Mouse (Mus musculus) limb, embryonic 13.5 days (tissue): ENCODE results near the gene Zfp933. TPM values are rescaled to one million over a fixed set of nuclear protein-coding genes. Genes with fewer than 3 reads are reported as not detected.
"Not testable (repeated sequence)": the region's sequence is repeated elsewhere in the genome, so short reads cannot be mapped to it uniquely, and the experiment has no call there.

ENCODE experiments used
- ATAC-seq: fragments of 200-750 bp; cut with Nextera tagmentation; 2 replicates; pipeline ENCODE4 v1.8.0; 2017; ENCODE audit warnings: low read depth, moderate number of reproducible peaks, moderate TSS enrichment; ENCODE audit not compliant: low FRiP score
- H3K27ac ChIP-seq: fragments of 300-500 bp; sonication (generic); 2 replicates; pipeline ENCODE4 v1.5.1; 2015; ENCODE audit warnings: inconsistent platforms, mild to moderate bottlenecking, moderate library complexity
- H3K27me3 ChIP-seq: fragments of 300-500 bp; sonication (generic); 2 replicates; pipeline ENCODE4 v1.6.1; 2015; ENCODE audit warnings: mild to moderate bottlenecking, inconsistent platforms
- H3K36me3 ChIP-seq: fragments of 300-500 bp; sonication (generic); 2 replicates; pipeline ENCODE4 v1.6.1; 2015; ENCODE audit warnings: inconsistent platforms, mild to moderate bottlenecking, moderate library complexity
- H3K4me1 ChIP-seq: fragments of 300-500 bp; sonication (generic); 2 replicates; pipeline ENCODE4 v1.6.1; 2015; ENCODE audit warnings: inconsistent platforms
- H3K4me2 ChIP-seq: fragments of 300-500 bp; sonication (generic); replicated peaks from 2 replicates; pipeline ENCODE4 v1.6.1; 2015; ENCODE audit warnings: inconsistent platforms, mild to moderate bottlenecking, moderate library complexity
- H3K4me3 ChIP-seq: fragments of 300-500 bp; sonication (generic); 2 replicates; pipeline ENCODE4 v1.5.1; 2015; ENCODE audit warnings: moderate library complexity, mild to moderate bottlenecking, inconsistent platforms
- H3K9ac ChIP-seq: fragments of 300-500 bp; sonication (generic); 2 replicates; pipeline ENCODE4 v1.6.1; 2015; ENCODE audit warnings: mild to moderate bottlenecking, inconsistent platforms
- H3K9me3 ChIP-seq: fragments of 300-500 bp; sonication (generic); 2 replicates; pipeline ENCODE4 v1.6.1; 2016; ENCODE audit warnings: inconsistent platforms
- WGBS: fragments of 180-500 bp; shearing (Covaris S2); methylation state at CpG from one replicate; pipeline ENCODE4 v1.1.7; 2015; 5-methylcytosine and 5-hydroxymethylcytosine counted together
- polyA plus RNA-seq: library from polyadenylated mRNA; unstranded; fragments of >200 nt; fragmentation: Nextera tagmentation; extraction: Ambion mirVana; gene quantifications from 2 replicates; pipeline ENCODE4 v1.2.1, GENCODE M21; 2015

Gene Zfp933
- polyA plus RNA-seq, 1 experiment from 2014 or later, result 7.1 TPM

DNA sequence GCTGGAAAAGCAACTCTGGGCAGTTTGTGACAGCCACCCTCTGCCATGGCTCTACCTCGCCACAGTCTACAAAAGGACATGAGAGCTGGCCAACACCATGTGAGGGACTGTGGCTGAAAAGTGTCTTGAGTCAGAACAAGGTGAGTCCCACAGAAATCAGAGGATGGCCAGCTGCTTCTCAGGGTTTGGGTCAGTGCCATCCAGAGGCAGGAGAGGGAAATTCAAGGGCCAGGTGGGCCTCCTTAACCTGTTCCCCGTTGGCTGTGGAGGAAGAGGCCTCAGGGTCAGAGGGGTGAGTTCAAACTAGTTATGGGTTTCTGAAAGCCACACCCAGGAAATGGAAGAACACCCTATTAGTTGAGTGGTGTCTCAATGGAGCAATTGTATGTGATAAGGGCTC lies 31.3 kb upstream of the Zfp933 start:
- Histone ChIP-seq H3K4me2 (no peak overlapping the region), H3K36me3 (peaks cover 93% of the 10 kb centered on the region), H3K9me3 (no peaks in the 10 kb centered on the region), H3K27me3 (no peaks in the 10 kb centered on the region), H3K4me1 (no peaks in the 10 kb centered on the region), H3K9ac (no peak overlapping the region), H3K4me3 (no peak overlapping the region), H3K27ac (no peak overlapping the region)
- WGBS, result 83% methylated on average over 2 of the region's 2 CpGs
- no peak for ATAC-seq

GRCm38 (mm10) chr4:147878537-147878936 lies 30.4 kb upstream of the Zfp933 start:
- H3K27ac ChIP-seq, result no peak overlapping the region
- no peaks in the 10 kb centered on the region for H3K27me3 ChIP-seq
- 97% methylated on average over 9 of the region's 9 CpGs for WGBS
- no peak overlapping the region for H3K4me2 ChIP-seq
- ATAC-seq, result no peak
- H3K9ac ChIP-seq, result no peak overlapping the region
- H3K4me3 ChIP-seq, result no peak overlapping the region
- no peaks in the 10 kb centered on the region for H3K4me1 ChIP-seq
- H3K9me3 ChIP-seq, result no peaks in the 10 kb centered on the region
- peaks cover 94% of the 10 kb centered on the region for H3K36me3 ChIP-seq

GRCm38 (mm10) chr4:147875852-147876575 lies 27.8 kb upstream of the Zfp933 start:
- Histone ChIP-seq H3K4me3 (no peak overlapping the region), H3K4me2 (no peak overlapping the region), H3K9ac (no peak overlapping the region), H3K4me1 (no peaks in the 10 kb centered on the region), H3K27ac (no peak overlapping the region), H3K27me3 (no peaks in the 10 kb centered on the region), H3K9me3 (no peaks in the 10 kb centered on the region), H3K36me3 (peaks cover 92% of the 10 kb centered on the region)
- ATAC-seq, result no peak
- WGBS, result 87% methylated on average over 4 of the region's 4 CpGs

DNA sequence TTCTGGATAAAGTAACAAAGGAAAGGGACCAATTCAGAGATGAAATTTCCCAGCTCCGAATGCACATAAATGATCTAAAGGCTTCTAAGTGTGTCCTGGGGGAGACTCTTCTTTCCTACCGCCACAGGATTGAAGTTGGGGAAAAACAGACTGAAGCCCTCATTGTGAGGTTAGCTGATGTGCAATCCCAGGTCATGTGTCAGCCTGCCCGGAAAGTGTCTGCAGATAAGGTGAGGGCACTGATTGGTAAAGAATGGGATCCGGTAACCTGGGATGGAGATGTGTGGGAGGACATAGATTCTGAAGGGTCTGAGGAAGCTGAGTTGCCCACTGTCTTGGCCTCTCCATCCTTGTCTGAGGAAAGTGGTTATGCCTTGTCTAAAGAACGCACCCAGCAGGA lies 21.1 kb upstream of the Zfp933 start:
- Histone ChIP-seq H3K4me2 (peak overlapping the region; percentile 90), H3K9me3 (no peaks in the 10 kb centered on the region; the same call in 1 of the 2 replicates), H3K36me3 (peaks cover 48% of the 10 kb centered on the region), H3K9ac (peak overlapping the region; percentile 78), H3K4me1 (peaks cover 23% of the 10 kb centered on the region), H3K4me3 (peak overlapping the region; percentile 63), H3K27ac (0 out of 2 replicates have a peak overlapping the region, but pooled peaks have one; percentile 17), H3K27me3 (no peaks in the 10 kb centered on the region)
- WGBS, result 19% methylated on average over 5 of the region's 5 CpGs
- no peak for ATAC-seq

GRCm38 (mm10) chr4:147868450-147869031 lies 20.4 kb upstream of the Zfp933 start, which contains the start of the genes Miip and Fv1:
Gene Miip (minus strand): TSS chr4:147868816.
Gene Fv1 (plus strand): TSS chr4:147868979.
- under 1% methylated on average over 30 of the region's 30 CpGs for WGBS
- peaks cover 46% of the 10 kb centered on the region for H3K36me3 ChIP-seq
- peak; percentile 98 for ATAC-seq

DNA sequence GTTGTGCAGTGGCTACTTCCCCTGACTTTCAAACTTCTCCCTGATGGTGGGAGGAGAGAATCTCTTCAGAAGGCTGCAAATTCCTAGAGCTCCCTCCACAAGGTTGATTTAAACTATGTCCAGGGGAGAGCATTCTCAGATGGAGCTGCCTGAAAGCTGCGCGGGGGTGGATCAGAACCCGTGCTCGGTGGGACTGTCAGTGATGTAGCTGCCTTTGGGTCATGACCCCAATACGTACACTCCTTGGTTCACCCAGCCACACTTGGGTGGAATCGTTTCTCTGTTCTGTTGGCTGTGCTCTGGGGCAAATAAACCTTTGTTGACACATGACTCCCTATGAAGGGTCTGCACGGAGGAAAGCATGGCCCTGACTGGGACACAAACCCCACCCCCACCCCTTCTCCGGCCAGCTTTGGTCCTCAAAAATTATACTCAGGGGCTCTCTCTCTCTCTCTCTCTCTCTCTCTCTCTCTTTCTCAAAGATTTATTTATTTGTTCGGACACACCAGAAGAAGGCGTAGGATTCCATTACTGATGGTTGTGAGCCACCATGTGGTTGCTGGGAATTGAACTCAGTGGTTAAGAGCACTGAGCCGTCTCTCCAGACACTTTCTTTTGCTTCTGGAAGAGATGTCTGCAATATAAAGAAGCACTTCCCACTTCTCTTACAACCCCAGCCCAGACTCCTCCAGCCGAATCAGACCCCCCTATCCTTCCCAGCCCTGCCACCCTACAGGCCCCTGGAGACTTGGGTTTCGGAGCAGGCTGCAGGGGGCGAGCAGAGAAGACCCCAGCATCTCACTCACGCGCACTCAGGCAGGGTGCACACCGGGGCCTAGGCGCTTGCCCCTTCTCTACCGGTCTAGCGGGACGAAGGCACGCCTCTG lies 19.6 kb upstream of the Zfp933 start:
- H3K27ac ChIP-seq, result peak overlapping the region; percentile 40; the same call in 1 of the 2 replicates
- H3K9ac ChIP-seq, result peak overlapping the region; percentile 76
- peaks cover 46% of the 10 kb centered on the region for H3K36me3 ChIP-seq
- H3K4me3 ChIP-seq, result peak overlapping the region; percentile 63
- H3K9me3 ChIP-seq, result no peaks in the 10 kb centered on the region; the same call in 1 of the 2 replicates
- H3K27me3 ChIP-seq, result no peaks in the 10 kb centered on the region
- peak overlapping the region; percentile 66 for H3K4me2 ChIP-seq
- ATAC-seq, result peak; percentile 63; the same call in 1 of the 2 replicates
- 5% methylated on average over 22 of the region's 22 CpGs for WGBS
- peaks cover 23% of the 10 kb centered on the region for H3K4me1 ChIP-seq

More at GRCm38 (mm10) chr4:147868450-147869031, 20.4 kb upstream of the Zfp933 start, which contains the start of the genes Miip and Fv1:
- peaks cover 23% of the 10 kb centered on the region for H3K4me1 ChIP-seq
- no peaks in the 10 kb centered on the region; the same call in 1 of the 2 replicates for H3K9me3 ChIP-seq
- peak within 1 kb of the TSS; percentile 63 for H3K4me3 ChIP-seq
- peak within 1 kb of the TSS; percentile 40; the same call in 1 of the 2 replicates for H3K27ac ChIP-seq
- H3K9ac ChIP-seq, result peak within 1 kb of the TSS; percentile 78
- H3K27me3 ChIP-seq, result no peaks in the 10 kb centered on the region
- peak within 1 kb of the TSS; percentile 90 for H3K4me2 ChIP-seq

- Histone ChIP-seq H3K4me1 (peaks cover 23% of the 10 kb centered on the region), H3K4me3 (peak overlapping the region; percentile 63; the same call in 1 of the 2 replicates), H3K36me3 (peaks cover 46% of the 10 kb centered on the region), H3K4me2 (peak overlapping the region; percentile 66)
- H3K9me3 ChIP-seq, H3K9ac ChIP-seq, H3K27ac ChIP-seq, H3K27me3 ChIP-seq, ATAC-seq: not testable (repeated sequence)
- WGBS, result 38% methylated on average over 3 of the region's 3 CpGs
Observed at GRCm38 (mm10) chr4:147866793-147867192, 18.6 kb upstream of the Zfp933 start.

- no peak overlapping the region for H3K4me2 ChIP-seq
- WGBS, result 96% methylated on average over 9 of the region's 9 CpGs
- no peaks in the 10 kb centered on the region; the same call in 1 of the 2 replicates for H3K9me3 ChIP-seq
- H3K27ac ChIP-seq, result no peak overlapping the region
- H3K4me3 ChIP-seq, result no peak overlapping the region
- H3K4me1 ChIP-seq, result peaks cover 23% of the 10 kb centered on the region
- H3K9ac ChIP-seq, result no peak overlapping the region
- no peaks in the 10 kb centered on the region for H3K27me3 ChIP-seq
- ATAC-seq, result no peak
- H3K36me3 ChIP-seq, result peaks cover 49% of the 10 kb centered on the region
Observed at GRCm38 (mm10) chr4:147866056-147866455, 17.9 kb upstream of the Zfp933 start.

GRCm38 (mm10) chr4:147865651-147866050 lies 17.5 kb upstream of the Zfp933 start:
- no peak overlapping the region for H3K4me2 ChIP-seq
- peaks cover 23% of the 10 kb centered on the region for H3K4me1 ChIP-seq
- no peak for ATAC-seq
- H3K36me3 ChIP-seq, result peaks cover 50% of the 10 kb centered on the region
- no peak overlapping the region for H3K27ac ChIP-seq
- H3K4me3 ChIP-seq, result no peak overlapping the region
- H3K9me3 ChIP-seq, result no peaks in the 10 kb centered on the region; the same call in 1 of the 2 replicates
- 91% methylated on average over 6 of the region's 6 CpGs for WGBS
- no peaks in the 10 kb centered on the region for H3K27me3 ChIP-seq
- no peak overlapping the region for H3K9ac ChIP-seq

- peaks cover 58% of the 10 kb centered on the region for H3K36me3 ChIP-seq
Observed at GRCm38 (mm10) chr4:147862051-147862450, 13.9 kb upstream of the Zfp933 start.

DNA sequence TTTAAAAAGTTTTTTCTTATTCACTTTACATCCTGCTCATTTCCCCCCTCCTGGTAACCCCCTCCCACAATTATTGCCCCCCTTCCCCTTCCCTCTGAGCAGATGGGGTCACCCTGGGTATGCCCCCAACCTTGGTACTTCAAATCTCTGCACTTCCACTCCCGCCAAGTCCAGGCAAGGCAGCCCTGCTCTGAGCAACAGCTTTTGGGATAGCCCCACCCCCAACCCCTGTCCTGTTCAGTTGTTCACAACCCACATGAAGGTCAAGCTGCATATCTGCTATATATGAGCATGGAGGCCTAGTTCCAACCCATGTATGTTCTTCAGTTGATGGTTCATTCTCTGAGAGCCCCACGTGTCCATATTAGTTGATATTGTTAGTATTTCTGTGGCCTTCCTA lies 2.6 kb upstream of the Zfp933 start:
- no peaks in the 10 kb centered on the region for H3K9me3 ChIP-seq
- no peak overlapping the region for H3K4me2 ChIP-seq
- peaks cover 4% of the 10 kb centered on the region; the same call in 1 of the 2 replicates for H3K36me3 ChIP-seq
- H3K9ac ChIP-seq, result no peak overlapping the region
- H3K4me3 ChIP-seq, result no peak overlapping the region
- no peaks in the 10 kb centered on the region for H3K27me3 ChIP-seq
- ATAC-seq, result no peak
- no peak overlapping the region for H3K27ac ChIP-seq
- peaks cover 11% of the 10 kb centered on the region for H3K4me1 ChIP-seq
- 75% methylated on average over 2 of the region's 2 CpGs for WGBS

More at GRCm38 (mm10) chr4:147862051-147862450, 13.9 kb upstream of the Zfp933 start:
- H3K9ac ChIP-seq, result no peak overlapping the region
- no peak overlapping the region for H3K27ac ChIP-seq
- H3K4me3 ChIP-seq, result no peak overlapping the region
- H3K9me3 ChIP-seq, result no peaks in the 10 kb centered on the region
- no peak for ATAC-seq
- peaks cover 1% of the 10 kb centered on the region for H3K4me1 ChIP-seq
- no peaks in the 10 kb centered on the region for H3K27me3 ChIP-seq
- H3K4me2 ChIP-seq, result no peak overlapping the region
- 90% methylated on average over 3 of the region's 3 CpGs for WGBS
